ENCODE assay signal across 21 mouse cellular contexts in the genomic region with DNA sequence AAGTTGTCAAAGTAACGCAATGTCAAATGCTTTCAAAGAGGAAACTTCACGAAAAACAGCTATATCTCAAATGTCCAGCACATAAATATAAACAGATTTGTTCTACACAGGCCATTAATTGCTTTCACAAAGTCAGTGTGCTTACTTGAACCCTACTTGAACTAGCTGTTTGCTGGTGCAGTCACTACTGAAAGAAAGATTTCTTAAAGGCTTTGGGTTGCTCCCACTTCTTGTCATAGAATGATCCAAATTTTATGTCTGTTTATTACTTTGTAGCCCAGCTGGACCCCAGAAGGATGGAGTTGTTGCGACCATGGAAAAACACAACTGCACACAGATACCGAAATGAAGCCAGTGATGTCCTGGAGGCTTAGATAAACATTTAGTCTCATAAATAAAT.
DNase-seq lines count a peak whose midpoint lies in the region; ATAC-seq and TF ChIP-seq lines count a peak whose summit lies in the region.
"Had no signal": no experiment of that assay in that cellular context is flagged by ENCODE, and none has a peak within 500 bp of the region (broad histone marks: within the 10 kb centered on the region; RNA-seq: fewer than 3 reads in every experiment).

No protein-coding gene starts in this region.

- H3K4me2 ChIP-seq in kidney, embryonic 15.5 days: no peak overlapping the region
- H3K4me2 ChIP-seq in stomach, embryonic 16.5 days (ENCODE audit: low read depth, low read length): no peak overlapping the region
- no peak overlapping the region for H3K4me2 ChIP-seq in stomach, postnatal 0 days (replicated peaks; ENCODE audit: low read depth)
- H3K4me2 ChIP-seq: embryonic facial prominence, embryonic 12.5 days; forebrain, embryonic 12.5 days had no signal

- no peak for TF ChIP-seq EP300 in stomach, postnatal 0 days (optimal IDR thresholded peaks at IDR 0.05)

- no peaks in the 10 kb centered on the region for H3K36me3 ChIP-seq in kidney, embryonic 15.5 days
- H3K36me3 ChIP-seq in liver, adult 2 months (ENCODE audit: control insufficient read depth, insufficient read depth, low read length): no peaks in the 10 kb centered on the region
- no peaks in the 10 kb centered on the region for H3K36me3 ChIP-seq in stomach, embryonic 16.5 days (ENCODE audit: control insufficient read depth, insufficient read depth, low read length)
- no peaks in the 10 kb centered on the region for H3K36me3 ChIP-seq in stomach, postnatal 0 days (ENCODE audit: control insufficient read depth, insufficient read depth, low read length)
- H3K36me3 ChIP-seq: embryonic facial prominence, embryonic 12.5 days; forebrain, embryonic 12.5 days; heart, embryonic 10.5 days had no signal

- no peaks in the 10 kb centered on the region for H3K27me3 ChIP-seq in kidney, embryonic 15.5 days
- H3K27me3 ChIP-seq in liver, adult 2 months (ENCODE audit: control insufficient read depth, insufficient read depth, low read length): no peaks in the 10 kb centered on the region
- H3K27me3 ChIP-seq in stomach, embryonic 16.5 days (ENCODE audit: control insufficient read depth, insufficient read depth, low read length): no peaks in the 10 kb centered on the region
- no peaks in the 10 kb centered on the region for H3K27me3 ChIP-seq in stomach, postnatal 0 days (ENCODE audit: control insufficient read depth, insufficient read depth, low read length)
- H3K27me3 ChIP-seq: CH12.LX; embryonic facial prominence, embryonic 12.5 days; forebrain, embryonic 12.5 days; Patski had no signal

- WGBS in kidney, embryonic 15.5 days: 40% methylated on average over 4 of the region's 4 CpGs
- 77% methylated on average over 4 of the region's 4 CpGs for WGBS in liver, adult 2 months
- WGBS in stomach, embryonic 16.5 days: 46% methylated on average over 4 of the region's 4 CpGs
- 53% methylated on average over 4 of the region's 4 CpGs for WGBS in stomach, postnatal 0 days

- no peaks in the 10 kb centered on the region for H3K79me2 ChIP-seq in liver, adult 2 months (ENCODE audit: control insufficient read depth, insufficient read depth, low read length)

- no peak overlapping the region for H3K4me3 ChIP-seq in kidney, embryonic 15.5 days (replicated peaks)
- no peak overlapping the region for H3K4me3 ChIP-seq in liver, adult 2 months (ENCODE audit: insufficient read depth, low read depth, low read length)
- H3K4me3 ChIP-seq in stomach, embryonic 16.5 days (replicated peaks; ENCODE audit: low read length): no peak overlapping the region
- no peak overlapping the region for H3K4me3 ChIP-seq in stomach, postnatal 0 days (ENCODE audit: low read depth, low read length)
- H3K4me3 ChIP-seq: embryonic facial prominence, embryonic 12.5 days; forebrain, embryonic 12.5 days; heart, embryonic 10.5 days had no signal

- no peak overlapping the region for H3K9ac ChIP-seq in kidney, embryonic 15.5 days
- no peak overlapping the region for H3K9ac ChIP-seq in liver, adult 2 months (ENCODE audit: low read depth, low read length)
- H3K9ac ChIP-seq in stomach, embryonic 16.5 days (ENCODE audit: low read length): no peak overlapping the region
- H3K9ac ChIP-seq in stomach, postnatal 0 days (ENCODE audit: low read length): no peak overlapping the region
- H3K9ac ChIP-seq: embryonic facial prominence, embryonic 12.5 days; forebrain, embryonic 12.5 days had no signal

- DNase-seq in kidney, postnatal 4 days: no peak
- peak; percentile 14 for DNase-seq in liver, adult 2 months (ENCODE audit: extremely low read depth, low read depth, low spot score)
- DNase-seq in liver: no peak
- no peak for DNase-seq in stomach, postnatal 0 days (ENCODE audit: low spot score)
- DNase-seq: adrenal gland, postnatal 14 days; cerebellum, adult 11-12 months; cerebellum, adult 9-10 months; cerebellum, postnatal 25 days; gastrocnemius, postnatal 10 days; heart, adult 18-20 months; heart, postnatal 10 days; heart, postnatal 4 days had no signal

- H3K9me3 ChIP-seq in kidney, embryonic 15.5 days (replicated peaks): no peaks in the 10 kb centered on the region
- no peaks in the 10 kb centered on the region for H3K9me3 ChIP-seq in stomach, embryonic 16.5 days (replicated peaks; ENCODE audit: control insufficient read depth, low read length)
- H3K9me3 ChIP-seq in stomach, postnatal 0 days (ENCODE audit: control insufficient read depth, low read length): no peaks in the 10 kb centered on the region
- H3K9me3 ChIP-seq: embryonic facial prominence, embryonic 12.5 days; forebrain, embryonic 12.5 days; heart, embryonic 10.5 days had no signal

- H3K4me1 ChIP-seq in kidney, embryonic 15.5 days: peaks cover 15% of the 10 kb centered on the region; the same call in 1 of the 2 replicates
- no peaks in the 10 kb centered on the region for H3K4me1 ChIP-seq in liver, adult 2 months (ENCODE audit: control insufficient read depth, insufficient read depth, low read length)
- H3K4me1 ChIP-seq in stomach, embryonic 16.5 days (ENCODE audit: control insufficient read depth, insufficient read depth, low read length): no peaks in the 10 kb centered on the region
- H3K4me1 ChIP-seq in stomach, postnatal 0 days (replicated peaks; ENCODE audit: control insufficient read depth, insufficient read depth): no peaks in the 10 kb centered on the region
- H3K4me1 ChIP-seq: forebrain, embryonic 12.5 days; heart, embryonic 10.5 days had no signal

- H3K27ac ChIP-seq in kidney, embryonic 15.5 days: no peak overlapping the region
- no peak overlapping the region for H3K27ac ChIP-seq in liver, adult 2 months (replicated peaks; ENCODE audit: insufficient read depth, low read depth, low read length)
- no peak overlapping the region for H3K27ac ChIP-seq in stomach, embryonic 16.5 days (ENCODE audit: low read length)
- no peak overlapping the region for H3K27ac ChIP-seq in stomach, postnatal 0 days (replicated peaks)
- H3K27ac ChIP-seq: embryonic facial prominence, embryonic 12.5 days; forebrain, embryonic 12.5 days; heart, embryonic 10.5 days had no signal

- no peak for TF ChIP-seq POLR2A in liver, adult 2 months (IDR thresholded peaks at IDR 0.05; ENCODE audit: extremely low read depth, insufficient read depth, low read length)

- peak; percentile 55; the same call in 1 of the 2 replicates for ATAC-seq in kidney, embryonic 15.5 days (replicated peaks; ENCODE audit: low FRiP score)
- ATAC-seq in stomach, embryonic 16.5 days (ENCODE audit: insufficient read depth, low FRiP score): peak; percentile 62; the same call in 1 of the 2 replicates
- ATAC-seq in stomach, postnatal 0 days (ENCODE audit: low FRiP score, low TSS enrichment): no peak
- ATAC-seq: activated CD4-positive, CD25-positive, alpha-beta regulatory T cell, adult 4 months; forebrain, embryonic 16.5 days; Patski had no signal

- no peak for TF ChIP-seq CTCF in liver, adult 2 months (IDR thresholded peaks at IDR 0.05; ENCODE audit: low read depth, low read length)
- no peak for TF ChIP-seq CTCF in stomach, postnatal 0 days (IDR thresholded peaks at IDR 0.05; ENCODE audit: low read depth)
